Mouse (Mus musculus) yolk sac, embryonic 10.5 days (tissue): Measurements from ENCODE around the gene Esr2.

Experiments used
- DNase-seq: peaks from one replicate; pipeline ENCODE4 v3.0.0-alpha.2; 2017; ENCODE audit warnings: low spot score

The Esr2 gene

GRCm38 (mm10) chr12:76085956-76086905 lies 90.8 kb downstream of the Esr2 start:
- no peak for DNase-seq

GRCm38 (mm10) chr12:76085066-76085465 lies 92.0 kb downstream of the Esr2 start:
- no peak for DNase-seq

DNA sequence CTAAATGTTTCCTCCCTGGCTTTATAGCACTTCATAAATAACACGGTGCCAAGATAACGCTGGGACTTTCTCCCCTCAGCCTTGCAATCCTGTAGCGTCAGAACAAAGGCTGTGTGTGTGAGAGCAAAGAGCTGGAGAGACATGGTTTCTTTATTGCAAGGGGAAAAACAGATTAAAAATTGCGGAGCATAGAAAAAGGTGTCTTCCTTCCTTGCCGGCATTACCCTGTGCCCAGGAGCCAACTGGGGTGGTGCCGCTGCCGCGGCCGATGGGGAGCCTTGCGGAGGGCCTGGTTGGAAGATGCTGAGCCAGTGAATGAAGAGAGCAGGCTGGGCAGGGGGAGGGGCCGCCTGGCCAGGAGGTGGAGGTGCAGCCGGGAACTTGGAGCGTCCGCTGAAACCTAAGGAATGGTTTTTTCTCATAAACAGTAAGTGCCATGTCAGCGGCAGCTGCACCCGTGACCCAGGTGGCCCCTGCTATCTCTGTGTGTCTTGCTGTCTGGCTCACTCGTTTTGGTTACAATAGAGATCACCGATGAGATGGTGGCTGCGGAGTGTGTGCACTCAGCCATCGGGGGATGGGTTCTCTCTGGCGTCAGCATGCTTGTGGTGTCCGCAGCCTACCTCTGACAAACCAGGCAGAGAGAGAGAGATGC lies 95.4 kb downstream of the Esr2 start:
- peak; percentile 71 for DNase-seq

GRCm38 (mm10) chr12:76080876-76081556 lies 96.0 kb downstream of the Esr2 start:
- DNase-seq = no peak

DNA sequence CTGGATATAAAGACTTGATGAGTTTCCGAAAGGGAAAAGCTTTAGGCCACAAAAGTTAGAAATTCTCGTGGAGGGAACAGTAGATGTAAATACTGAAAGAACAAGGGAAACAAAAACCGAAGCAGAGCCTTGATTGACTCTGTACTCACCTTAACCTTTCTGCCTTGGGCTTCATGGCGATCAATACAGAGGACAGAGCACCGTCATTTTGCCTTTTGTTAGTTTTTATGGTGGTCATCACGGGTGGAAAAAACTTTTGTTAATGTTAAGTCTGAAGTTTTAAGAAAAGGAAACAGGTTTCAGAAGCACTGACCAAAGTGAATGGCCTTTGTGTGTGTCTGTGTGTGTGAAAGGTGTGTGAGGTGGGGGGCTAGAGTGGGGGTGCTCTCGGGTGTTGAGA lies 103.1 kb downstream of the Esr2 start:
- no peak for DNase-seq

GRCm38 (mm10) chr12:76073066-76073826 lies 103.8 kb downstream of the Esr2 start:
- peak; percentile 7 for DNase-seq

- DNase-seq = peak; percentile 36
Measured at GRCm38 (mm10) chr12:76071935-76072849, 104.9 kb downstream of the Esr2 start.
